Mouse (Mus musculus) megakaryocyte, adult 5-6 weeks (primary cell): ENCODE data around the gene Pbx1. TPM values are rescaled to one million over a fixed set of nuclear protein-coding genes. Genes with fewer than 3 reads are reported as not detected.
A peak's percentile ranks its signal among the peaks of the same experiment; 100 is the strongest.

ENCODE experiments used
- ATAC-seq: 2 replicates; pipeline ENCODE4 v1.8.0; 2016; ENCODE audit warnings: mild to moderate bottlenecking, inconsistent platforms; ENCODE audit not compliant: poor library complexity, severe bottlenecking
- total RNA-seq, 2 experiments: library from RNA; stranded (forward) in 1 of 2; stranded (reverse) in 1 of 2; fragments of 153-499, 151-499 nt in 1 of 2; fragments of 221-1000, 200-1000 nt in 1 of 2; gene quantifications; 2 replicates each; pipeline versions ENCODE4 v1.2.3 to v1.2.4; 2015 to 2017

Gene Pbx1
- total RNA-seq, 2 experiments from 2014 or later = 11.2 to 11.6 TPM

- ATAC-seq = peak; percentile 25; the same call in 1 of the 2 replicates
Measured at GRCm38 (mm10) chr1:168283841-168284565, 148.1 kb downstream of the Pbx1 start.

- no peak for ATAC-seq
Measured at GRCm38 (mm10) chr1:168283421-168283820, 148.6 kb downstream of the Pbx1 start.

GRCm38 (mm10) chr1:168275678-168276077, 156.4 kb downstream of the Pbx1 start:
- ATAC-seq = no peak

- no peak for ATAC-seq
Measured at GRCm38 (mm10) chr1:168274296-168274695, 157.8 kb downstream of the Pbx1 start.

- no peak for ATAC-seq
Measured at GRCm38 (mm10) chr1:168272091-168272490, 160.0 kb downstream of the Pbx1 start.

GRCm38 (mm10) chr1:168271207-168271606, 160.9 kb downstream of the Pbx1 start:
- ATAC-seq = no peak

GRCm38 (mm10) chr1:168268751-168269623, 163.1 kb downstream of the Pbx1 start:
- no peak for ATAC-seq

- ATAC-seq = no peak
Measured at GRCm38 (mm10) chr1:168268224-168268623, 163.8 kb downstream of the Pbx1 start.

- ATAC-seq = no peak
Measured at GRCm38 (mm10) chr1:168265594-168266390, 166.3 kb downstream of the Pbx1 start.

- ATAC-seq = no peak
Measured at GRCm38 (mm10) chr1:168265090-168265489, 167.0 kb downstream of the Pbx1 start.

GRCm38 (mm10) chr1:168260391-168260790, 171.7 kb downstream of the Pbx1 start:
- no peak for ATAC-seq

GRCm38 (mm10) chr1:168258856-168259255, 173.2 kb downstream of the Pbx1 start:
- no peak for ATAC-seq

- ATAC-seq = no peak
Measured at GRCm38 (mm10) chr1:168255347-168255908, 176.6 kb downstream of the Pbx1 start.

GRCm38 (mm10) chr1:168246968-168247724, 184.9 kb downstream of the Pbx1 start:
- ATAC-seq = no peak

- no peak for ATAC-seq
Measured at GRCm38 (mm10) chr1:168245539-168245938, 186.5 kb downstream of the Pbx1 start.

GRCm38 (mm10) chr1:168243759-168244158, 188.3 kb downstream of the Pbx1 start:
- no peak for ATAC-seq

GRCm38 (mm10) chr1:168243068-168243467, 189.0 kb downstream of the Pbx1 start:
- no peak for ATAC-seq

- no peak for ATAC-seq
Measured at GRCm38 (mm10) chr1:168241316-168241715, 190.8 kb downstream of the Pbx1 start.

- ATAC-seq = no peak
Measured at GRCm38 (mm10) chr1:168240846-168241245, 191.2 kb downstream of the Pbx1 start.

GRCm38 (mm10) chr1:168240386-168240785, 191.7 kb downstream of the Pbx1 start:
- ATAC-seq = no peak
